Mouse (Mus musculus): ENCODE measurements around the gene Sec13. TPM values are rescaled to one million over a fixed set of nuclear protein-coding genes. Genes with fewer than 3 reads are reported as not detected.

Sec13 gene
- polyA plus RNA-seq, 1 experiment, result 114 TPM

DNA sequence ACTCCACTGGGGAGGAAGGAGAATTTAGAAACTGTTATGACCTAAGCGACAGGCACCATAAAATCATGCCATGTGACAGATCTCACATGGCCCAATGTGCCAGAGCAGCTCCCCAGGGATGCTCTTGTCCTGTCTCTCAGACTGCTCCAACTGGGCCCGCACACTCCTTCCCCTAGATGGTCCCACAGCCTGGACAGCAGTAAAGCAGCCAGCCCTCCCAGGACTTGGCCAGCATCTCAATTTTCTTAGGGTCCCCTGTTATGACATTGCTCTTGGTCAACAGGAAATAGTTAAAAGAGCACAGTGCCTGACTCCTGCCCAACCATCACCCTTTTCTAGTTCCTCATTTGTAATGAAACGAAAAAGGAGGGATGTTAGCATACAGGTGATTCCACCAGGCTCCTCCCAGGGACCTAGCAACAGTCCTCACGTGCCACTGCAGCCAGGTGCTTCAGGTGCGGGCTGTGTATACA lies 47.8 kb downstream of the Sec13 start:
- TF ChIP-seq CTCF (IDR thresholded peaks at IDR 0.05; ENCODE audit: control insufficient read depth, insufficient read depth, insufficient replicate concordance, low read depth, low read length) (no peak), POLR2A (IDR thresholded peaks at IDR 0.05; ENCODE audit: control insufficient read depth, low read depth, low read length) (no peak)
- no peak overlapping the region for H3K27ac ChIP-seq (ENCODE audit: control insufficient read depth, insufficient read depth, low read depth, low read length)
- H3K36me3 ChIP-seq (ENCODE audit: control insufficient read depth, insufficient read depth, low read length), result no peaks in the 10 kb centered on the region
- H3K4me1 ChIP-seq (ENCODE audit: control insufficient read depth, insufficient read depth, low read length), result peaks cover 18% of the 10 kb centered on the region
- H3K27me3 ChIP-seq (ENCODE audit: control insufficient read depth, insufficient read depth, low read length), result no peaks in the 10 kb centered on the region
- H3K4me3 ChIP-seq (ENCODE audit: control insufficient read depth, low read depth, low read length), result no peak overlapping the region

DNA sequence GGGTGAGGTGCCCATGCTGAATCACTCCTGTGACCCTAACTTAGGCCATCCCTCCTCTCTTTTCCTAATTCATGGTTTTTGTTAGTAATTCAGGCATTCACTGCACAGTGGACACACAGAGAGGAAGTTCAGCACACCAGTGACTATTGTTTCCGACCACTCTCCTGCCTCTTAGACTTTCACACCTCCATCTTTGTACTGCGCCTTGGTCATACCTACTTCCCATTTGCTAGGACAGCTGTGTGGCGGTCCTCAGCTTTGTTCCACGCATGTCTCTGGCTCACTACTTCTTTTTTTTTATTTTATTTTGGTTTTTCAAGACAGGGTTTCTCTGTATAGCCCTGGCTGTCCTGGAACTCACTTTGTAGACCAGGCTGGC lies 49.5 kb downstream of the Sec13 start:
- Histone ChIP-seq H3K27ac (ENCODE audit: control insufficient read depth, insufficient read depth, low read depth, low read length) (peak overlapping the region; percentile 51), H3K4me3 (ENCODE audit: control insufficient read depth, low read depth, low read length) (no peak overlapping the region; the same call in 1 of the 2 replicates), H3K4me1 (ENCODE audit: control insufficient read depth, insufficient read depth, low read length) (peaks cover 13% of the 10 kb centered on the region), H3K36me3 (ENCODE audit: control insufficient read depth, insufficient read depth, low read length) (no peaks in the 10 kb centered on the region), H3K27me3 (ENCODE audit: control insufficient read depth, insufficient read depth, low read length) (no peaks in the 10 kb centered on the region)
- no peak for TF ChIP-seq CTCF (IDR thresholded peaks at IDR 0.05; ENCODE audit: control insufficient read depth, insufficient read depth, insufficient replicate concordance, low read depth, low read length)

DNA sequence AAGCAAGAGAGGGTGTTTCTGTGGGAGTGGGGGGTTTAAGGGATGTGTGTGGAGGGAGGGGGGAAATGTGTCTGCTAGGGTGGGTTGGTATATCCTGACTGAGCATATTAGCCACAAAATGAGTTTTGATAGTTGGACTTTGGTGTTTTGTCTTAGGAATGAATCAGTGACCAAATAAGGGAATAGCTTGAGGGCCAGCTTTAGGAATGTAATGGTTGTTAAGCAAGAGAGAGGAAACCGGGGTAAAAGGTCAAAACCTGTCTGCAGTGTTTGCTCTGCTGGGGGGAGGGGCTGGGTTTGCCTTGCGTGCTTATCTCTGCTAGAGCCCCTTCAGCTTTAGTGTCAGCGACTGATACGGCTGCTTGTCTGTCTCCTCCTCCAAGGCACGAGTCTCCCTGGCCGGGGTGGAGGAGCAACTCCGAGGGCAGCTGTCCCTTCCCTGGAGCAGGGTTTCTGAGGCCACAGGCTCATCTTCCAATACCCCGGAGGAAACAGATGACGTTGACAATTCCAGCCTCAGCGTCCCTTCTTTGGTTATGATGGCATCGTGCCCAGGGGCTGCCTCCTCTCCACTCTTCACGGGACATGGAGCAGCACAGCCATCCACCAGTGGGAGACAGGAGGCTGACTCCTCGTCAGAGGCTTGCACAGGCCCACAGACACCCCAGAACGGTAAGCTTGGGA lies 50.0 kb downstream of the Sec13 start:
- H3K4me3 ChIP-seq (ENCODE audit: control insufficient read depth, low read depth, low read length), result no peak overlapping the region; the same call in 1 of the 2 replicates
- peak overlapping the region; percentile 51 for H3K27ac ChIP-seq (ENCODE audit: control insufficient read depth, insufficient read depth, low read depth, low read length)
- H3K27me3 ChIP-seq (ENCODE audit: control insufficient read depth, insufficient read depth, low read length), result no peaks in the 10 kb centered on the region
- H3K4me1 ChIP-seq (ENCODE audit: control insufficient read depth, insufficient read depth, low read length), result peaks cover 10% of the 10 kb centered on the region
- H3K36me3 ChIP-seq (ENCODE audit: control insufficient read depth, insufficient read depth, low read length), result no peaks in the 10 kb centered on the region
- TF ChIP-seq POLR2A (IDR thresholded peaks at IDR 0.05; ENCODE audit: control insufficient read depth, low read depth, low read length) (no peak), CTCF (IDR thresholded peaks at IDR 0.05; ENCODE audit: control insufficient read depth, insufficient read depth, insufficient replicate concordance, low read depth, low read length) (no peak)

- no peak for TF ChIP-seq POLR2A (IDR thresholded peaks at IDR 0.05; ENCODE audit: control insufficient read depth, low read depth, low read length)
- no peak for TF ChIP-seq CTCF (IDR thresholded peaks at IDR 0.05; ENCODE audit: control insufficient read depth, insufficient read depth, insufficient replicate concordance, low read depth, low read length)
- H3K4me1 ChIP-seq (ENCODE audit: control insufficient read depth, insufficient read depth, low read length), result peaks cover 10% of the 10 kb centered on the region
- peak overlapping the region; percentile 63 for H3K27ac ChIP-seq (ENCODE audit: control insufficient read depth, insufficient read depth, low read depth, low read length)
- no peaks in the 10 kb centered on the region for H3K27me3 ChIP-seq (ENCODE audit: control insufficient read depth, insufficient read depth, low read length)
- no peaks in the 10 kb centered on the region for H3K36me3 ChIP-seq (ENCODE audit: control insufficient read depth, insufficient read depth, low read length)
- H3K4me3 ChIP-seq (ENCODE audit: control insufficient read depth, low read depth, low read length), result no peak overlapping the region
Measured at GRCm38 (mm10) chr6:113690008-113690399, 50.5 kb downstream of the Sec13 start.

DNA sequence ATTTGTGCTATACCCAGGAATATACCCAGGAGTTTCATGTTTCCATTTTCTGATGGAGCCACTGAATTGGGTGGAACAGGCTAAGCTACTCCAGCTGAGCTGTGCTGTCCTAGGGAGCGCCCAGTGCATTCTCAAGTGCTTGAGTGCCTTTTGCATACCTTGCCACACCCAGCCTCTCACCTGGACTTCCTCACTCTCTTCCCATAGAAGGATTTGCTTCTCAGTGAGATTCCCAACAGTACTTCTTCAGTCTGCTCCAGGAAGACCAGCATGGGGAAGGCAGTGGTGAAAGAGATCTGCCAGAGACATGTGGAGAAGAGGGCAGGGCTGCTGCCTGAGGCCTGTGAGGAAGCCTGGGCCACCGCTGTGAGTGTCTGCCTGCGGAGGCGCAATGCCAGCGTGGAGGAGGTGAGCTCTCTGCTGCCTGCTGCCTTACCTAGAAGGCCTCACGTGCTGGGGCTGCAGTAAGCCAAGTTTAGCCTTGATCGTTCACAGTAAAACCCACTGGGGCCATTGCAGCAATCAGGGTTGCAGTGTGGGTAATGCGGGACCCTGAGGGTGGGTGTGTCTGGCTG lies 53.9 kb downstream of the Sec13 start:
- Histone ChIP-seq H3K4me1 (ENCODE audit: control insufficient read depth, insufficient read depth, low read length) (peaks cover 10% of the 10 kb centered on the region), H3K4me3 (ENCODE audit: control insufficient read depth, low read depth, low read length) (no peak overlapping the region), H3K27me3 (ENCODE audit: control insufficient read depth, insufficient read depth, low read length) (no peaks in the 10 kb centered on the region), H3K36me3 (ENCODE audit: control insufficient read depth, insufficient read depth, low read length) (no peaks in the 10 kb centered on the region), H3K27ac (ENCODE audit: control insufficient read depth, insufficient read depth, low read depth, low read length) (no peak overlapping the region)
- no peak for TF ChIP-seq CTCF (IDR thresholded peaks at IDR 0.05; ENCODE audit: control insufficient read depth, insufficient read depth, insufficient replicate concordance, low read depth, low read length)
- TF ChIP-seq POLR2A (IDR thresholded peaks at IDR 0.05; ENCODE audit: control insufficient read depth, low read depth, low read length), result no peak

GRCm38 (mm10) chr6:113683081-113683825 lies 57.3 kb downstream of the Sec13 start:
- Histone ChIP-seq H3K4me1 (ENCODE audit: control insufficient read depth, insufficient read depth, low read length) (no peaks in the 10 kb centered on the region), H3K27ac (ENCODE audit: control insufficient read depth, insufficient read depth, low read depth, low read length) (no peak overlapping the region), H3K27me3 (ENCODE audit: control insufficient read depth, insufficient read depth, low read length) (no peaks in the 10 kb centered on the region), H3K36me3 (ENCODE audit: control insufficient read depth, insufficient read depth, low read length) (no peaks in the 10 kb centered on the region), H3K4me3 (ENCODE audit: control insufficient read depth, low read depth, low read length) (no peak overlapping the region)
- TF ChIP-seq POLR2A (IDR thresholded peaks at IDR 0.05; ENCODE audit: control insufficient read depth, low read depth, low read length) (no peak), CTCF (IDR thresholded peaks at IDR 0.05; ENCODE audit: control insufficient read depth, insufficient read depth, insufficient replicate concordance, low read depth, low read length) (no peak)

GRCm38 (mm10) chr6:113681271-113681670 lies 59.3 kb downstream of the Sec13 start:
- Histone ChIP-seq H3K27ac (ENCODE audit: control insufficient read depth, insufficient read depth, low read depth, low read length) (no peak overlapping the region), H3K4me3 (ENCODE audit: control insufficient read depth, low read depth, low read length) (no peak overlapping the region), H3K4me1 (ENCODE audit: control insufficient read depth, insufficient read depth, low read length) (no peaks in the 10 kb centered on the region), H3K36me3 (ENCODE audit: control insufficient read depth, insufficient read depth, low read length) (no peaks in the 10 kb centered on the region), H3K27me3 (ENCODE audit: control insufficient read depth, insufficient read depth, low read length) (no peaks in the 10 kb centered on the region)
- peak; percentile 90 for TF ChIP-seq CTCF (IDR thresholded peaks at IDR 0.05; ENCODE audit: control insufficient read depth, insufficient read depth, insufficient replicate concordance, low read depth, low read length)
- no peak for TF ChIP-seq POLR2A (IDR thresholded peaks at IDR 0.05; ENCODE audit: control insufficient read depth, low read depth, low read length)
